Mouse (Mus musculus): ENCODE data around the gene Thada.
A peak's percentile ranks its signal among the peaks of the same experiment; 100 is the strongest.

The Thada gene

DNA sequence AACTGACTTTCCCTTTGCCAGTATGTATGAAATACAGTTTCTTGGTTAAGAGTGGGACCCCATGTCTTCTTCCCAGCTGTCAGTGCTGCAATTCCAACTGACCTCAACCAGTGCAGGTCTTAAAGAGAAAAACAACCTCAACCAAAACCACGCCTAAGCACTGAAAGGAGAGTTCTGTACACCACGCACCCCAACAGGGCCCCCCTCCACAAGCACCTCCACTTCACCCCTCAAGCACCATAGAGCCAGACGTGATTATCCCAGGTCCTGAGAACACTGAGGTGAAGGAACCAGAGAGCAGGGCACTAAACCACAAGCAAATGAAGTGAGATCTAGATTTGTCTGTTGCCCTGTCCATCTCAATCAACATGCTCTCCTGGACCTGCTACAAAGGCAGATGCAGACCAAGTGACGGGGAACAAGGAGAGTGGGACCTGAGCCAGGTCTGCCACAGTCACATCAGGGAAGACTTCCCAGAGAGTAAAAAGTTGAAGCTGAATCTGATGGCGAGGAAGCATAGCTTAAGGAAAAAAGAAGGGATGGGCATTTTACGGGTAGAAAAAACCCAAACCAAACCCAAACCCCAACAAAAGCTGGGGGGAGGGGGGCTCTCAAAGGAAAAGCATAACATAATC is 93.5 kb downstream of the Thada start:
- DNase-seq (ENCODE audit: low read depth, low spot score) = no peak

DNA sequence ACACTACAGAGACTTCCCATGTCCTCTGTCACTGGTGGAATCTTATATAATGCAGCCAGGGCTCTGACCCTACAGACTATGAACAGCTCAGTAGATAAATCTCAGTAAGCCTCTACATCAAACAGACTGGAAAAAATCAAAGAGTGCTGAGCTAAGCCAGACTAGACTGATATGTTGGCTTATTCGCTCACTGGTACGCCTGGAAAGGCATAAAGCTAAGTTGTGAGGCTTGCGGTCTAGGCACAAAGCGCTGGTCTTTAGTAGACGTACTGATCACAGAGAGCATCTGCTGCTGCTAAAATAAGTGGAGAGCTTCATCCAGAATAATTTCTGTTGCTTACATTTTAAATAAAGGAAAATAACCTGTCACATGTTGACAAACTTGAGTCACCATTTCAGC is 95.6 kb downstream of the Thada start:
- DNase-seq (ENCODE audit: low read depth, low spot score) = no peak

DNA sequence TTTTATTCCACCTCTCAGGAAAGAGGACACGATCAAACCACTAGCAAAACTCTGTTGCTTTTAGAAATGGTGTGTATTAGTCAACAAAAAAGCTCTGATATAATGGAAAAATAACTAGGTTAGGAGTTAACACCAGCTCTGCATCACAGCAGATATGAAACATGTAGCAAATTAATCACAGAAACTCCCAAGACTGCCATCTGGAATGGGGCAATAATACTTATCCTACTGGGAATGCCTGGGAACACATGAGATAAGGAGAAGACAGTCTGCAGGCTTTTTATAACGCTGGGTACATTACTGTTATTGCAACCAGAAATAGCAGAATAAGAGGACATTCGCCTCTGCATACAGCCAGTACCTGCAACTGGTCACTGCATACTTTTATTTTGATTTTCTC is 96.2 kb downstream of the Thada start:
- DNase-seq (ENCODE audit: low read depth, low spot score) = no peak

DNA sequence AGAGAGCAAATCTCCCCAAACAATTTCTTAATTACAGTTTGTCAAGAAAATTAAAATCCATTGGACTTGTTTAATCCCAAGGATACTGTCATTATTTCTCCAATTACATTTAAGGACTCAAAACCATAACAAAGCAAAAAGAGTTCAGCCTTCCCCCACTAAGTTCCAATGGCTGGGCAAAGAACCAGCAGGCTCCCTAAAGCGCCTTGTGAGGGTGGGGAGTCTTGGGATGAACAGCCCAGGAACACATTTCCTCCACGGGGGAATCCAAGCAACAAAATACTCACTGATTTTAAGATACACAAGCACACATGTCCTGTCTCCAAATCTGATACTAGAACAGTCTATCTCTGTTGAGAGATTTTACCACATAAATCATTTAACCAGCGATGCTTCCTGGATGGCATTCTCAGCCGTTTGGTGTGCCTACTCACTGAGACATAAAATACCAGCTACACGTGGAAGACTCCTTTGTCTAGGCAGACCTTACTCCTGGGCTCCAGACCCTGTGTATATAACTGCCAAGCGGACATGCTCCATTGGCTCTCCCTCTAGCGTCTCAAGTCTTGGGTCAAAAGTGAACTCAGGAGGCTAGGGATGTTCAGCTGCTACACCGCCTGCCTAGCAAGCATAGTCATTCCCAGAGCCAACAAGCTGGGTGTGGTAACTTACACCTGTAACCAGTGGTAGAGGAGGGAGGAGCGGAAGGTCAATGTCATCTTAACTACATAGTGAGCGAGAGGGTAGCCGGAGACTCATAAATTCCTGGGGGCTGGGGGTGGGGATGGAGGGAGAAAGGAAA is 97.6 kb downstream of the Thada start:
- no peak for DNase-seq (ENCODE audit: low read depth, low spot score)

- DNase-seq (ENCODE audit: low read depth, low spot score) = peak; percentile 44
These were observed 98.3 kb downstream of the Thada start for GRCm38 (mm10) chr17:84367663-84368062.

GRCm38 (mm10) chr17:84365791-84366301 is 100.2 kb downstream of the Thada start:
- DNase-seq (ENCODE audit: low read depth, low spot score) = no peak

DNA sequence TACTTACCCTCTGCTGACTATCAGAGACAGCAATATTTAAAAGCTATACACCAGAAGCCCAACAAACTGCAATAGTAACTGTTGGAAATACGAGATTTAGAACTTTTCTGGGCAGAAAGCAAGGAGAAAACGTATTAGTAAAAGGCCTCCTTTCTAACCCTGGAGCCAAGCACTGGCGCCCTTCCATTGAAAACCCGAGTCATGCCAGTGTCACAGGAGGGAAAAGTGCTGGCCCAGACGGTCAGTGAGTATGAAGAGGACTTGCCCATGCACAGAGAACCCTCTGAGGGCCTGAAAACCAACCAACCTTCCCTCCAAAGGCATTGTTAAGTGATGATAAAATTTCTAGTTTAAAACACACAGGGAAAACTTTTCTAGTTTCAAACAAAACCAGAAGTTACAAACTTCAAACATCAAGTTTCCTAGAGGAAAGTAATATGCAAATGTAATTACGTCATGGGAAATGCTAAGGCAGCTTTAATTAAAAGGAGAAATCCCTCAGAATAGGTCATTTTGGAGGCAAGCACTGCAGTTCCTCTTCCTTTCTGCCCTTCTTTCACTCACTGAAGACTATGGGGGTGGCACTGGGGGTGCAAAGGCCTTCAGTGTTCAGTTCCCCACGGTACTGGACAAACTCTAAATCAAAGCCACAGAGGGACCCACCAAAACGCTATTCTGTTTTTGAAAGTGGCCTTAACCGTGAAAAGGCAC is 100.8 kb downstream of the Thada start:
- peak; percentile 49 for DNase-seq (ENCODE audit: low read depth, low spot score)

GRCm38 (mm10) chr17:84363444-84363843 is 102.6 kb downstream of the Thada start:
- no peak for DNase-seq (ENCODE audit: low read depth, low spot score)

- no peak for DNase-seq (ENCODE audit: low read depth, low spot score)
These were observed 103.3 kb downstream of the Thada start for GRCm38 (mm10) chr17:84362581-84363286.

DNA sequence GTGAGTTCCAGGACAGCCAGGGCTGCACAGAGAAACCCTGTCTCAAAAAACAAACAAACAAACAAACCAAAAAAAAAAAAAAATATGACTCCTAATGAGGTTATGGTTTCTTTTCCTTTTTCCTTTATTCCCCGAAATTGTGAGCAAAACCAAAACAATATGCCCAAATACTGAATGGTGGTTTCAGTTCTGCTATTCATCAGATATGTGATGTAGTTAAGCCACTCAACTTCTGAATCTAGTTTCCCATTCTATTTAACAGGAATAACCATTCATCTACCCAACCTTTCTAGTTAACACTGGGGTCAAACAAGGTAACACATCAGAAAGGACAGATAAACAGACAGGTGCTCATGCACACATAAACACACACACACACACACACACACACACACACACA is 105.0 kb downstream of the Thada start:
- DNase-seq (ENCODE audit: low read depth, low spot score) = no peak

- no peak for DNase-seq (ENCODE audit: low read depth, low spot score)
These were observed 106.2 kb downstream of the Thada start for GRCm38 (mm10) chr17:84359810-84360209.

DNA sequence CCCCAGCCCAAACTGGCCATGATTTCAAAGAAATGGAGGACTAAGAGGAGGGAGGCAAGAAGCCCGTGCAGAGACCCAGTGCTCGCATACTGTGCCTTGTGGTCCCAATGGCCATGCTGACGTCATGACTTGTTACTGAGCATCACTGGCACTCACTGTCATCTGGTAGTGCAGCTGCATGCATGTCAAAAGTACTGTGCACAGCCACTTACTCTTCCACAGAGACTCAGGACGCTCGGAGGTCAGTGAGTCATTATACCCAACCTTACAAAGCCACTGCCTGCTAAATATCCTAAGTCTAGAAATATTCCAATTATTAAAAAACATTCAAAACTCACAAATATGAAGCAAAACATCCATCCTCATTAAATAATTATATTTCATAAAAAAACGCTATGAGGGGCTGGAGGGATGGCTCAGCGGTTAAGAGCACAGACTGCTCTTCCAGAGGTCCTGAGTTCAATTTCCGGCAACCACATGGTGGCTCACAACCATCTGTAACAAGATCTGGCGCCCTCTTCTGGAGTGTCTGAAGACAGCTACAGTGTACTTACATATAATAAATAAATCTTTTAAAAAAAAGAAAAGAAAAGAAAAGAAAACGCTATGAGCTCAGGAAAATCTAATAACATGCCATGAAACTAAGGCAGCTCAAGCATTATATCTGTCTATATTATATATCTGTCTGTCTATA is 106.9 kb downstream of the Thada start:
- DNase-seq (ENCODE audit: low read depth, low spot score) = no peak

- DNase-seq (ENCODE audit: low read depth, low spot score) = no peak
These were observed 108.2 kb downstream of the Thada start for GRCm38 (mm10) chr17:84357776-84358175.

- DNase-seq (ENCODE audit: low read depth, low spot score) = no peak
These were observed 109.7 kb downstream of the Thada start for GRCm38 (mm10) chr17:84356056-84356887.

DNA sequence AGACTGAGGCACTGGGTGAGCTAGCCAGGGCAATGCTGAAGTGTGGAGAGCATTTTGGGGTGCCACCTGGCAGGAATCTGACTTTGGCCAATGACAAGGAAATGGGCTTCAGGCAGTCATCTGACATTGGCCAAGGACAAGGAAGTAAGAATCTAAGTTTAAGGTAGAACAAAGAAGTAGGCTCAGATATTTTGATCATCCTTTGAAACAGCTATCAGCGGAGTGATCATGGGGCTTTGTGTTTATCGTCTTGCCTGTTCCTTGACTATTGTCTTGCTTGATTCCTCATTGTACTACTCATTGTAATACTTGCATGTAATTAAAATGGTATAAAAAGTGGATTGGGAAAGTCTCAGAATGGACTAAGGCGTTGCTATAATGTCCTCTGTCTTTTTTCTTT is 111.0 kb downstream of the Thada start:
- DNase-seq (ENCODE audit: low read depth, low spot score) = no peak

GRCm38 (mm10) chr17:84353902-84354311 is 112.1 kb downstream of the Thada start:
- no peak for DNase-seq (ENCODE audit: low read depth, low spot score)

GRCm38 (mm10) chr17:84353224-84353901 is 112.6 kb downstream of the Thada start:
- no peak for DNase-seq (ENCODE audit: low read depth, low spot score)

DNA sequence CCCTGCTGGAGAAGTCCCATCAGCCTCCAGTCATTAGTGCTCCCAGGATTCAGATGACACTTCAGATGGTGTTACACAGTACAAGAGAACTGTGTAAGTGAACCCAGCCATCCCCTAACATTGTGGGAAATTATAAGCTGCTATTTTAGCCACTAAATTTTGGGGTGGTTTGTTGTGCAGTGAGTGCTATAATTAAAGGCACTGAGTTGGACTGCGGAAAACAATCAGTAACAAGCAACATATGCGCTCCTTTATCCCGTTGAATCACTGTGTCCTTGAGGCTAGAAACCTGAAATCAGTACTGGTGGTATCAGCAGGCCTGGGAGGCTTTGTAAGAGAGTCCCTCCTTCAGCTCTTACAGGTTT is 113.2 kb downstream of the Thada start:
- no peak for DNase-seq (ENCODE audit: low read depth, low spot score)

GRCm38 (mm10) chr17:84351912-84352789 is 113.9 kb downstream of the Thada start:
- DNase-seq (ENCODE audit: low read depth, low spot score) = no peak

Data from 3T3-L1 (cell line).